Mouse (Mus musculus) layer of hippocampus, adult 9-11 months (tissue): Measurements from ENCODE around the gene Fam20a.

ENCODE experiments used
- DNase-seq: peaks from one replicate; pipeline ENCODE4 v3.0.0; 2022

Gene Fam20a

GRCm38 (mm10) chr11:109715311-109715781, 6.7 kb downstream of the Fam20a start:
- DNase-seq: no peak

GRCm38 (mm10) chr11:109714341-109715247, 7.5 kb downstream of the Fam20a start:
- DNase-seq: no peak

- no peak for DNase-seq
These were observed 12.6 kb downstream of the Fam20a start for GRCm38 (mm10) chr11:109709501-109709900.

GRCm38 (mm10) chr11:109708786-109709185, 13.3 kb downstream of the Fam20a start:
- no peak for DNase-seq

- DNase-seq: no peak
These were observed 14.6 kb downstream of the Fam20a start for GRCm38 (mm10) chr11:109707442-109707841.

GRCm38 (mm10) chr11:109706586-109706985, 15.5 kb downstream of the Fam20a start:
- no peak for DNase-seq

GRCm38 (mm10) chr11:109706055-109706412, 16.0 kb downstream of the Fam20a start:
- no peak for DNase-seq

- DNase-seq: no peak
These were observed 16.6 kb downstream of the Fam20a start for GRCm38 (mm10) chr11:109705336-109706054.

GRCm38 (mm10) chr11:109704311-109705205, 17.5 kb downstream of the Fam20a start:
- DNase-seq: no peak

- no peak for DNase-seq
These were observed 18.2 kb downstream of the Fam20a start for GRCm38 (mm10) chr11:109703845-109704244.

GRCm38 (mm10) chr11:109702031-109702815, 19.9 kb downstream of the Fam20a start:
- no peak for DNase-seq

- no peak for DNase-seq
These were observed 21.3 kb downstream of the Fam20a start for GRCm38 (mm10) chr11:109700761-109701160.

- DNase-seq: no peak
These were observed 22.3 kb downstream of the Fam20a start for GRCm38 (mm10) chr11:109699784-109700183.

GRCm38 (mm10) chr11:109698740-109699139, 23.3 kb downstream of the Fam20a start:
- no peak for DNase-seq

- no peak for DNase-seq
These were observed 24.9 kb downstream of the Fam20a start for GRCm38 (mm10) chr11:109697089-109697643.

- DNase-seq: no peak
These were observed 25.6 kb downstream of the Fam20a start for GRCm38 (mm10) chr11:109696519-109696918.

- DNase-seq: no peak
These were observed 29.3 kb downstream of the Fam20a start for GRCm38 (mm10) chr11:109692737-109693136.

- DNase-seq: no peak
These were observed 32.5 kb downstream of the Fam20a start for GRCm38 (mm10) chr11:109689539-109689938.

GRCm38 (mm10) chr11:109682221-109682620, 39.9 kb downstream of the Fam20a start:
- no peak for DNase-seq

GRCm38 (mm10) chr11:109681556-109681955, 40.5 kb downstream of the Fam20a start:
- DNase-seq: no peak

- no peak for DNase-seq
These were observed 41.1 kb downstream of the Fam20a start for GRCm38 (mm10) chr11:109680934-109681333.

GRCm38 (mm10) chr11:109678291-109678690, 43.8 kb downstream of the Fam20a start:
- DNase-seq: no peak
